Mouse (Mus musculus) heart, postnatal 10 days (tissue): ENCODE results near the gene Il15ra. TPM values are rescaled to one million over a fixed set of nuclear protein-coding genes. Genes with fewer than 3 reads are reported as not detected.

Source experiments
- DNase-seq, 2 experiments: peaks; one replicate each; pipeline ENCODE4 v3.0.0; 2021
- intact Hi-C: fragments of 180-260 bp; cut with DNase I; formaldehyde crosslinking; loops from one replicate; pipeline ENCODE4 v1.15.1; 2025
- total RNA-seq, 2 experiments: library from RNA; stranded (reverse); gene quantifications; 2 replicates each; pipeline ENCODE4 v1.2.3; 2021

Gene Il15ra
- total RNA-seq, result 10 to 100 TPM; 24.6 to 31.6 TPM

- DNase-seq, result peak; percentile 89 to 92
- intact Hi-C loops, result loop anchor here (5.0 kb wide), 1 partner anchor 103 kb away; the partner anchor contains the start of gene Rbm17
Measured at GRCm38 (mm10) chr2:11705201-11706025, at the start of gene Il15ra. TSS of gene Il15ra (plus strand) at chr2:11705290.

GRCm38 (mm10) chr2:11657581-11657980 is 47.5 kb upstream of the Il15ra start:
- intact Hi-C loops, result no loop called here
- no peak for DNase-seq

GRCm38 (mm10) chr2:11659263-11659662 is 45.8 kb upstream of the Il15ra start:
- DNase-seq, result no peak
- intact Hi-C loops, result no loop called here

GRCm38 (mm10) chr2:11662143-11662906 is 42.8 kb upstream of the Il15ra start:
- intact Hi-C loops, result loop anchor here (5.0 kb wide), 2 partner anchors 60 to 210 kb away; partner anchors contain the start of gene Rbm17
- no peak for DNase-seq

- intact Hi-C loops, result loop anchor here (5.0 kb wide), 2 partner anchors 61 to 209 kb away; partner anchors contain the start of gene Rbm17
- no peak for DNase-seq
Measured at GRCm38 (mm10) chr2:11662907-11663230, 42.2 kb upstream of the Il15ra start.

- DNase-seq, result peak; percentile 86 to 89
- intact Hi-C loops, result loop anchor here (5.0 kb wide), 2 partner anchors 62 to 208 kb away; partner anchors contain the start of gene Rbm17
Measured at GRCm38 (mm10) chr2:11663961-11664360, 41.1 kb upstream of the Il15ra start.

- intact Hi-C loops, result loop anchor here (5.0 kb wide), 2 partner anchors 62 to 208 kb away; partner anchors contain the start of gene Rbm17
- peak in 1 of 2 experiments; percentile 39 for DNase-seq
Measured at GRCm38 (mm10) chr2:11664367-11664766, 40.7 kb upstream of the Il15ra start.

- intact Hi-C loops, result loop anchor here (5.0 kb wide), 2 partner anchors 63 to 207 kb away; partner anchors contain the start of gene Rbm17
Measured at GRCm38 (mm10) chr2:11664806-11665205, 40.3 kb upstream of the Il15ra start.

GRCm38 (mm10) chr2:11665326-11665725 is 39.8 kb upstream of the Il15ra start:
- DNase-seq, result no peak
- intact Hi-C loops, result no loop called here

More at GRCm38 (mm10) chr2:11664806-11665205, 40.3 kb upstream of the Il15ra start:
- DNase-seq, result no peak

GRCm38 (mm10) chr2:11672144-11672543 is 32.9 kb upstream of the Il15ra start:
- no peak for DNase-seq
- intact Hi-C loops, result no loop called here

- no peak for DNase-seq
- intact Hi-C loops, result loop anchor here (10.0 kb wide), 1 partner anchor 345 kb away; no protein-coding TSS in a partner anchor
Measured at GRCm38 (mm10) chr2:11679626-11680025, 25.5 kb upstream of the Il15ra start.

- no peak for DNase-seq
- intact Hi-C loops, result loop anchor here (10.0 kb wide), 1 partner anchor 348 kb away; no protein-coding TSS in a partner anchor
Measured at GRCm38 (mm10) chr2:11682712-11683111, 22.4 kb upstream of the Il15ra start.

GRCm38 (mm10) chr2:11686512-11686911 is 18.6 kb upstream of the Il15ra start:
- DNase-seq, result no peak
- intact Hi-C loops, result loop anchor here (10.0 kb wide), 1 partner anchor 352 kb away; no protein-coding TSS in a partner anchor

- DNase-seq, result peak; percentile 18 to 30
- intact Hi-C loops, result loop anchor here (1.0 to 10.0 kb wide), 2 partner anchors 84 to 353 kb away; no protein-coding TSS in a partner anchor
Measured at GRCm38 (mm10) chr2:11687436-11687835, 17.7 kb upstream of the Il15ra start.

GRCm38 (mm10) chr2:11690201-11690890 is 14.7 kb upstream of the Il15ra start:
- no peak for DNase-seq
- intact Hi-C loops, result no loop called here

GRCm38 (mm10) chr2:11693352-11693751 is 11.7 kb upstream of the Il15ra start:
- DNase-seq, result no peak
- intact Hi-C loops, result no loop called here

GRCm38 (mm10) chr2:11694104-11694503 is 11.0 kb upstream of the Il15ra start:
- DNase-seq, result no peak
- intact Hi-C loops, result no loop called here

- DNase-seq, result no peak
- intact Hi-C loops, result no loop called here
Measured at GRCm38 (mm10) chr2:11695867-11696266, 9.2 kb upstream of the Il15ra start.

GRCm38 (mm10) chr2:11698994-11699393 is 6.1 kb upstream of the Il15ra start:
- intact Hi-C loops, result no loop called here
- peak in 1 of 2 experiments; percentile 9 for DNase-seq

- no peak for DNase-seq
- intact Hi-C loops, result no loop called here
Measured at GRCm38 (mm10) chr2:11699905-11700304, 5.2 kb upstream of the Il15ra start.
